Mouse (Mus musculus): ENCODE data around the gene Naa80. TPM values are rescaled to one million over a fixed set of nuclear protein-coding genes. Genes with fewer than 3 reads are reported as not detected.

Naa80 gene
- polyA plus RNA-seq, 1 experiment from 2014 or later: 22.5 TPM

DNA sequence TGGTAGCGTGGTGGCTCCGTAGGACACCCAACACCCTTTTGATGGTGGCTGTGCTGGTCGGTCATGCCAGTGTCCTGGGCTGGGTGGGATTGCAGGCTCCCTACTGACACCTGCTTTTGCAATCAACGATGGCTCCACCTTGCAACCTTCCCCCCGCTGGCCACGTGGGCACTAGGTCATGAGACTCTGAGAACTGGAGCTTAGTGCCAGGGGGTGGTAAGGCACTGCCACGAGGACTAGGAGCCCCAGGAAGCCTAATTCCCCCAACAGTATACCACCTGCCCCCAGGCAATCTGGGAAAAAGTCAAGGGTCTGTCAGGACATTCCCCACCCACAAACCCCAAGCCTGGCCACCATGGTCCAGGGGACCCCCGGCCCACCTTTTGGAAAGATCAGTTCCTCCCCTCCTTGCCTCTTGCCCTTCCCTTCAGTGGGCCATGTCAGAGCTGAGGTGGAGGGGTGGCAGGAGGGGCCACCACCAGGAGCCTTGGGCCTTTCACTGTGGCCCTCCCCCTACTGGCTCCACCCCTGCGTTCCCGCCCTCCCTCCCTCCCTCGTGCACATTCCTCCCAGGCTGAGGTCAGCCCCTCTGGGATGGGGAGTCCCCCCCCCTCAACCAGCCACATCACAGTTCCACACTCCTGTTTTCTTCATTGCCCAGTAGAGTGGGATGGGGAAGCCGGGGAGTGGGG is 30.2 kb downstream of the Naa80 start, which contains the start of gene Sema3b:
Gene Sema3b (minus strand): TSS at position 489 of the 692 bp plus-strand sequence.
- H3K36me3 ChIP-seq: peaks cover 4% of the 10 kb centered on the region
- no peaks in the 10 kb centered on the region for H3K9me3 ChIP-seq (replicated peaks)
- H3K27ac ChIP-seq: peak within 1 kb of the TSS; percentile 82
- H3K4me1 ChIP-seq: peaks cover 88% of the 10 kb centered on the region
- DNase-seq (ENCODE audit: low spot score): no peak
- peak within 1 kb of the TSS; percentile 24; the same call in 1 of the 2 replicates for H3K4me3 ChIP-seq
- peaks cover 2% of the 10 kb centered on the region; the same call in 1 of the 2 replicates for H3K27me3 ChIP-seq (ENCODE audit: low read depth, poor library complexity, severe bottlenecking)
- WGBS: 40% methylated on average over 12 of the region's 12 CpGs

DNA sequence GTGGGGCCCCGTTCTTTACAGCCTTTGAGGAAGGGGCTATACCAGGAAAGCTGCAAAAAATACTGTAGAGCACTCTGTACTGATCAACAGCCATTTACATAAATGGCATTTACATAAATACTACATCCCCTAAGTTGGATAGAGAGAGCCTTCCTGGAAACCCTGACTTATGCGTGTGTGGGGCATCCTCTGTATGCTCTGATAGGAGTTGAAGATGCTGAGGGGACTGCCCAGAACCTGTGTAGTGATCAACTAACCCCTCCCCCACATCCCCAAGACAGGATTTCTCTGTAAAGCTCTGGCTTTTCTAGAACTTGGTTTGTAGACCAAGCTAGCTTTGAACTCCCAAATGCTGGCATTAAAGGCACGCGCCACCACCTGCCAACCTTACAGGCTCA is 30.7 kb downstream of the Naa80 start:
- Histone ChIP-seq H3K27ac (peak overlapping the region; percentile 82), H3K9me3 (replicated peaks) (no peaks in the 10 kb centered on the region), H3K27me3 (ENCODE audit: low read depth, poor library complexity, severe bottlenecking) (no peaks in the 10 kb centered on the region; the same call in 1 of the 2 replicates), H3K4me3 (no peak overlapping the region; the same call in 1 of the 2 replicates), H3K36me3 (peaks cover 9% of the 10 kb centered on the region), H3K4me1 (peaks cover 82% of the 10 kb centered on the region)
- no peak for DNase-seq (ENCODE audit: low spot score)
- 63% methylated on average over 4 of the region's 4 CpGs for WGBS

DNA sequence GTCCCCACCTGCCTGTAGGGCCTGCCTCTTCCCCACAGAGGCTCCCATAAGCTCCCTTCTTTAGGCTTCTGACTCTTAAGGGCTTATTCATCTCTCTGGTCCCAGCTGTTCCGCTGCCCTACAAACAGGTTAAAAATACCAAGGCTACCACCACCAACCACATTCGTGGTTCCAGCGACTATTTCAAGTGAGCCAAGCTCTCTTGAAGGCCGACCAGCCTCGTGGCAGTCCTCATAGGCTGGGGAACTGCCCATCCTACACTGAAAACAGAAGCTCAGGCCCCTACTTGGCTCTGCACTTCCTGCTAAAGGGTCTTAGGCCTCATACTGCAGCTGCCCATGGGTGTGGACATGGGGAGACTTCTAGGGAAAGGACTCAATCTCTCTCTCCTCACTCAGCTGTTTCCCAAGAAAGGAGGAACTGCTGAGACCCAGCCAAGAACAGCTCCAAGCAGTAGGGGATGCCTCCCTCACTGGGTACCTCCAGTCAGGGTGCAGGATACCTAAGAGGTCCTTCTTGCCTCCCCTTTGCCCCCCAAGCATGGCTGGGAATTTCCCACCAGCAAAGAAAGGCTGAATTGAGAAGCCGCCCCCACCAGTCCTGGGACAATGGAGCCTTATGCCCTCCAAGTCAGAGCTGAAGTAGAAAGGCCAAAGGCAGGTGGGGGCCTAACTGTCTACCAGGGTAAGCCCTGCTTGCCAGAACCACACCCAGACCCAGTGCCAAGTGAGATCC is 32.9 kb downstream of the Naa80 start:
- Histone ChIP-seq H3K9me3 (replicated peaks) (no peaks in the 10 kb centered on the region), H3K27me3 (ENCODE audit: low read depth, poor library complexity, severe bottlenecking) (no peaks in the 10 kb centered on the region; the same call in 1 of the 2 replicates), H3K27ac (peak overlapping the region; percentile 93), H3K36me3 (peaks cover 31% of the 10 kb centered on the region), H3K4me3 (peak overlapping the region; percentile 55), H3K4me1 (peaks cover 60% of the 10 kb centered on the region)
- 84% methylated on average over 6 of the region's 6 CpGs for WGBS
- no peak for DNase-seq (ENCODE audit: low spot score)

DNA sequence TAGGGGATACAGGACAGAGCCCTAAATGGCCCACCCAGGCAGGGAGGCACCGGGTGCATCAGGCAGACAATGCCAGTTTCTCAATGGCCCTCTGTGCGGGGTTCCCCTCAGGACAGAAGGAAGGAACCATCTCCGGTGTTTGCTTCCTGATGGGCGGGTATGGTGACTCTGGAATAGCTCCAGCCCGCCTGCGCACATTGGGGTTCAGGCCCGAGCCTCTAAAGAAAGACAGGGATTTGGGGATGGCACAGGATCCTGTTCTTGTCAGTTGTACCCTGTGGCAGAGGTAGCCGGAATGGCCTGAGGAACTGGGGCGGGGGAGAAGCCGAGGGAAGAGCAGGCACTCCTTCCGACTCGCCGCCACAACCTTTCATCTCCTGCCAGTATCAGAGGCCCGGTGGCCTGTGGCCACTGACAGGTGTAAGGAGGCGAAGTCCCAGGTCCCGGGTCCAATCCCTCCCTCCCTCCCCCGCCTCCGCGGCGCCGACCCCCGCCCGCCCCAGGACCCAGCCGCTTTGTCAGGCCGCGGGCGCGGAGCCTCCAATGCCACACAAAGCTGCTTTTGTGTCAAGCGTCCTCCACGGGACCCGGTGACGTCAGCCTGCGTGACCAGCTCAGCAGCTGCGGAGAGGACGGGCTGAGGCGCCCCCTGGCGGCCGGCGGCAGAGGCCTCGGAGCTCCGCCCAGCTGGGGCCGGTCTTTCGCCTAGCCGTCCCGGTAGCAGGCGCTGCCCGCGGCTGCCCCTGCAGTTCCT is 33.7 kb downstream of the Naa80 start:
- WGBS: 9% methylated on average over 34 of the region's 48 CpGs
- Histone ChIP-seq H3K9me3 (replicated peaks) (no peaks in the 10 kb centered on the region), H3K4me3 (peak overlapping the region; percentile 55), H3K4me1 (peaks cover 53% of the 10 kb centered on the region), H3K27me3 (ENCODE audit: low read depth, poor library complexity, severe bottlenecking) (no peaks in the 10 kb centered on the region; the same call in 1 of the 2 replicates), H3K27ac (peak overlapping the region; percentile 93), H3K36me3 (peaks cover 38% of the 10 kb centered on the region)
- peak; percentile 100 for DNase-seq (ENCODE audit: low spot score)

DNA sequence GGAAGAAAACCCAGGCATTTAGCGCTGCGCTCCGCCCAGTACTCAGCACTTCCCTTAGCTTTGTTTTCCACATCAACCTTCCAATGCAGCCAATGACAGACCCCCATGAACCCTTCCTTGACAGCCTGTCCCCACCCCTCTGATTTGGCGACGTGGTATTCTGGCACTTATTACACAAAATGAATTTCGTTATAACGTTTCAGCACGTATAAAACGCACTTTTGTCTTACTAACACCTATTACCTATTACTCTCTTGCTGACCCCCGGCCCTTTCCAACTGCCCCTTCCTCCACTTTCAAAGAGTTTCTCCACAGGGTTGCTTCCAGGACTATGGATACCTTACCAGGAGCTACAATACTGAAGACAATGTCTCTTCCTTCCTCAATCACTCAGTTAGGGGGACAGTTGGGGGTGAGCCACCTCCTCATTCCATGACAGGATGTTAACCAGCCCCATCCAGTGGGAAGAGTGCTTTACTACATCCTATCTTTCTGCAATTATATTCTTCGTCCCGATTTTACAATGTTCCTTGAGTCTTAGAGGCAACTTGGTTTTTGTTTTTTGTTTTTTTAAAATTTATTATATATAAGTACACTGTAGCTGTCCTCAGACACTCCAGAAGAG is 34.4 kb downstream of the Naa80 start:
- Histone ChIP-seq H3K4me1 (peaks cover 46% of the 10 kb centered on the region), H3K9me3 (replicated peaks) (no peaks in the 10 kb centered on the region)
- WGBS: 12% methylated on average over 12 of the region's 12 CpGs

DNA sequence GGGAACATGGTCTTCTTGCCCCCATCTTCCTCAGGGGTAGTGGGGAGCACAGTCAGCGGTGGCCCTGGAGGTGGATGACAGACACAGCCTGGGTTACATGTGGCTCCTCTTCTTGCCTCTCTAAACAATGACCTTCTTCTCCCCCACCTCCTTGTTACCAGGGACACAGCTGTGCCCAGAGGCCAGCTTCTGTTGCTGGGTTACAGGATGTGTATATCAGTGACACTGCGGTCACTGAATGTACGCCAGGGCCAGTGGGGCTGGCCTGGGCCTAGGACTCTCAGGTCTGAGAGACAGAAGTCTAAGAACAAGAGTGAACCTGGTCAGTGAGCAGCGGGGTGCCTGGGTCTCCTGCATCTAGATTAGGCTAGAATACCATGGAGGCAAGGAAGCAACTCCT is 36.3 kb downstream of the Naa80 start:
- Histone ChIP-seq H3K4me3 (no peak overlapping the region), H3K4me1 (peaks cover 26% of the 10 kb centered on the region), H3K9me3 (replicated peaks) (no peaks in the 10 kb centered on the region), H3K27me3 (ENCODE audit: low read depth, poor library complexity, severe bottlenecking) (no peaks in the 10 kb centered on the region), H3K27ac (peak overlapping the region; percentile 4; the same call in 1 of the 2 replicates), H3K36me3 (peaks cover 64% of the 10 kb centered on the region)
- WGBS: 84% methylated on average over 4 of the region's 4 CpGs
- DNase-seq (ENCODE audit: low spot score): no peak

More for the DNA sequence above, 34.4 kb downstream of the Naa80 start:
- Histone ChIP-seq H3K4me3 (peak overlapping the region; percentile 55), H3K36me3 (peaks cover 45% of the 10 kb centered on the region), H3K27ac (peak overlapping the region; percentile 93), H3K27me3 (ENCODE audit: low read depth, poor library complexity, severe bottlenecking) (no peaks in the 10 kb centered on the region; the same call in 1 of the 2 replicates)
- no peak for DNase-seq (ENCODE audit: low spot score)

DNA sequence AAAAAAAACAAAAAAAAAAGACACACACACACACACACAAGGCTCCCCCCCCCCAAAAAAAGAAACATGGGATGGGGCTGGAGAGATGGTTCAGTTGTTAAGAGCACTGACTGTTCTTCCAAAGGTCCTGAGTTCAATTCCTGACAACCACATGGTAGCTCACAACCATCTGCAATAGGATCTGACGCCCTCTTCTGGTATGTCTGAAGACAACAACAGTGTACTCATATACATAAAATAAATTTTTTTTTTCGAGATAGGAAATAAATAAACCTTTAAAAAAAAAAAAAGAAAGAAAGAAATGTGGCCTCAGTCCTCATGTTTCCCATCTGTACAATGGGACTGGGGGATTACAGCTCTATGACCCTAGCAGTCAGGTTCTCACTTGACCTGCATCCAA is 38.8 kb downstream of the Naa80 start:
- no peaks in the 10 kb centered on the region for H3K9me3 ChIP-seq (replicated peaks)

DNA sequence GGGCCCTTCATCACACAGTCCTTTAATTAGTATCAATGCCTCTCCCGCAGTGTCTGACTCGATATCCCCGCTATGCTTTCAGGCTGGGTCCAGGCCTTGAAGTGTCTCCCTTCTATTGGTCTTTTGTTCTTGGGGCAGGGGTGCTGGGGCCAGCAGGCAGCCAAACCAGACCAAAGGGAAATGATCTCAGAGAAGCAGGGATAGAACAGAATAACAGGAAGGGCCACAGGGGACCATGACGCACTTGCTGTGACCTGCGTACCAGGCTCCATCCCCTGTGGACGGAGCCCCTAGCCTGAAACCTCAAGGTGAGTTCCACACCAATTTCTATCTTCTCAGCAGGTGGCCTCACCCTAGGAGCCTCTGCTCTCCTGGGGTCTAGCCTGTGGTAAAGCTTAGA is 39.4 kb downstream of the Naa80 start:
- 94% methylated on average over 6 of the region's 6 CpGs for WGBS
- Histone ChIP-seq H3K27ac (no peak overlapping the region), H3K9me3 (replicated peaks) (no peaks in the 10 kb centered on the region), H3K4me3 (no peak overlapping the region), H3K27me3 (ENCODE audit: low read depth, poor library complexity, severe bottlenecking) (no peaks in the 10 kb centered on the region), H3K4me1 (peaks cover 3% of the 10 kb centered on the region), H3K36me3 (peaks cover 90% of the 10 kb centered on the region)
- DNase-seq (ENCODE audit: low spot score): no peak

More for the DNA sequence above, 38.8 kb downstream of the Naa80 start:
- DNase-seq (ENCODE audit: low spot score): no peak
- H3K27ac ChIP-seq: no peak overlapping the region
- WGBS: 85% methylated on average over 2 of the region's 2 CpGs
- H3K4me3 ChIP-seq: no peak overlapping the region
- peaks cover 9% of the 10 kb centered on the region for H3K4me1 ChIP-seq
- H3K27me3 ChIP-seq (ENCODE audit: low read depth, poor library complexity, severe bottlenecking): no peaks in the 10 kb centered on the region
- peaks cover 83% of the 10 kb centered on the region for H3K36me3 ChIP-seq

DNA sequence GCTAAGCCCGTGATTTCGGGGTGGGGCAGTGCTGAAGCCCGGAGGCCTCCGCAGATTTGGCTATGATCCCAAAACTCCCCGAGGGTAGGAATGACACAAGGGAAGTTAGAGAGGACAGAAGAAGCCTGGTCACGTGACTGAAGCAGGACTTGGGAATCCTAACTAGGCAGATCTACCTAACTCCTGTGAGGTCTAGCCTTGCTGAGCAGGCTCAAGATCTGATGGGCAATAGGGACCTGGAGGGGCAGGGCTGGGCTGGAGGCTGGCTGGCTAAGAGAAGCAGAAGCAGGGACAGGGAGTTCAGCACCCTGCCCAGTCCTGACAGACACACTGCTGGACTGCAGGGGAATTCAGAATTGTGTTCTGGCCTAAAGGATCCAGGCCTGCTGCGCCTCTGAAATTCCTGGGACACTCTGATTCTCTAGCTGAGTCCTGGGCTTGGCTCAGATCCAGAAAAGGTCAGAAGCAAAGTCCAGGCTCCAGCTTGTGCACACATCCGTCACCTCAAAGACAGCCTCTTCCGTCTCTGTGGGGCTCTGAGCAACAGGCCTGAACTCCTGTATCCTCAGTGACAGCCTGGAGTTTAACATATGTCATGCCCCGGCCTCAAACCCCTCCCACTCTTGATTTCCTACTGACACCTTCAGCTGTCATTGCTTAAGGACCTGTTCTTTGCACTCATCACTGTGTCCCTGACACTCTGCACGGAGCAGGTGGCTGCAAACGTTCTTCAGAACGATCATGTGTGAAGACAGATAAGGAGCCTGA is 40.3 kb downstream of the Naa80 start:
- no peaks in the 10 kb centered on the region for H3K9me3 ChIP-seq (replicated peaks)
- no peak overlapping the region for H3K27ac ChIP-seq
- peaks cover 93% of the 10 kb centered on the region for H3K36me3 ChIP-seq
- H3K27me3 ChIP-seq (ENCODE audit: low read depth, poor library complexity, severe bottlenecking): no peaks in the 10 kb centered on the region
- H3K4me1 ChIP-seq: no peaks in the 10 kb centered on the region
- H3K4me3 ChIP-seq: no peak overlapping the region
- WGBS: 78% methylated on average over 13 of the region's 13 CpGs
- no peak for DNase-seq (ENCODE audit: low spot score)

DNA sequence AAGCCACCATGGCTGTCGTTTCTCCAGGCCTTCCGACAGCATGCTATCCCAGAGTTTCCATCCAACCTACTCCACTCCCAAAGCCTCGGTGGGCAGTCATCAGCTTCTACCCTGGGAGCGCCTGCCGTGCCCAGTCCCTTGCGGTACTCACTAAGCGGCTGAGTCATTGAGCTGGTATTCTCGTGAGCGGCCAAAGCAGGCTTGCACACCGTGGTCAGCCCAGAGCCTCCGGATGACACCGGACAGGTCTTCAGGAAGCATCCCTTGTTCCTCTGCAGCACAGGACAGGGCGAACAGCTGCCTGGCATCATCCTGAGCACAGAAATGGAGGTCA is 40.8 kb downstream of the Naa80 start:
- H3K27me3 ChIP-seq (ENCODE audit: low read depth, poor library complexity, severe bottlenecking): no peaks in the 10 kb centered on the region
- no peak overlapping the region for H3K4me3 ChIP-seq
- 0 out of 2 replicates have a peak, but pooled peaks cover under 1% of the 10 kb centered on the region for H3K4me1 ChIP-seq
- peaks cover 93% of the 10 kb centered on the region for H3K36me3 ChIP-seq
- no peak for DNase-seq (ENCODE audit: low spot score)
- WGBS: 87% methylated on average over 13 of the region's 13 CpGs
- no peak overlapping the region for H3K27ac ChIP-seq
- no peaks in the 10 kb centered on the region for H3K9me3 ChIP-seq (replicated peaks)

DNA sequence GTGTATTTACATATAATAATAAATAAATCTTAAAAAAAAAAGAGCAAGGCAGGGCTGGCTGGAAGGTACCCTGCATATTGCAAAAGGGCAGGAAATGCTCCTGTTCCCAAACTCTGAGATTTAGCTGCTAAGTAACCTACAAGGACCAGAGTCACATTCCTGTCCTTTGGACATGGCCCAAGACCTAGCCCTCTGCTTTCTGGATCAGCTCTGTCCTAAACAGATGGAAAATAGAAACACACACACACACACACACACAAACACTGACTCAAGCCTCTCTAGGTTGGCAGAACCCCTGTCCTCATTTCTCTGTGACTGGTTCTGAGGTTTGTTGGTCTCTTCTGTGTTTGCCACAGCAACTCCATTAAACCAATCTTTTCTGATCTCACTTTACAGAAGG is 42.3 kb downstream of the Naa80 start:
- Histone ChIP-seq H3K4me3 (no peak overlapping the region), H3K27ac (no peak overlapping the region), H3K36me3 (peaks cover 93% of the 10 kb centered on the region), H3K9me3 (replicated peaks) (no peaks in the 10 kb centered on the region), H3K4me1 (peaks cover 8% of the 10 kb centered on the region), H3K27me3 (ENCODE audit: low read depth, poor library complexity, severe bottlenecking) (no peaks in the 10 kb centered on the region)
- no peak for DNase-seq (ENCODE audit: low spot score)

DNA sequence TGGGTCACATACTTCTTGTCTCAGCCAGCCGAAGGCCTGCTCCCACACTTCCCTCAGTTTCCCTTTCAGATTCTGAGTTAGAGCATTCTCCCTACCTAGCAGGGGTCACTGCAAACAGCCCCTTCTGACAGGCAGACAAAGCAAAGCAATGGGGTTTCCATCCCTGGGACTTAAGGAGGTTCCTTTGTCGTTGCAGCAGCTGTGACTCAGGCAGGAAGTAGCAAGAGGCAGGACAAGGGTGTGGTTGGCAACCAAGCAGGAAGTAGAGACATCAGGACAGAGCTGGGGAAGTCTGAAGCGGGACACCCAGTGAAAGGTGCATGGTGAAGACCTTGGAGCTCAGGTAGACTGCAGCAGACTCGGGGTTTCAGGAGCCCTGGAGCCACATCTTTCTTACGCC is 45.9 kb downstream of the Naa80 start:
- peak overlapping the region; percentile 12; the same call in 1 of the 2 replicates for H3K27ac ChIP-seq
- WGBS: 85% methylated on average over 5 of the region's 5 CpGs
- peaks cover 44% of the 10 kb centered on the region for H3K4me1 ChIP-seq
- no peak for DNase-seq (ENCODE audit: low spot score)
- no peaks in the 10 kb centered on the region for H3K9me3 ChIP-seq (replicated peaks)
- no peak overlapping the region for H3K4me3 ChIP-seq
- H3K27me3 ChIP-seq (ENCODE audit: low read depth, poor library complexity, severe bottlenecking): no peaks in the 10 kb centered on the region
- peaks cover 81% of the 10 kb centered on the region for H3K36me3 ChIP-seq

All from limb, embryonic 10.5 days (tissue).